Comparison of ENCODE assay signal across 42 mouse cellular contexts in genomic region chr7:140846676-140847075, GRCm38 (mm10). TPM values are rescaled to one million over a fixed set of nuclear protein-coding genes. Genes with fewer than 3 reads are reported as not detected.
"Had no signal": no experiment of that assay in that cellular context is flagged by ENCODE, and none has a peak within 500 bp of the region (broad histone marks: within the 10 kb centered on the region; RNA-seq: fewer than 3 reads in every experiment).

No protein-coding gene starts in this region.

- H3K4me1 ChIP-seq: heart, embryonic 10.5 days; liver, embryonic 12.5 days had no signal

- H3K27ac ChIP-seq: gastrocnemius, adult 2 months; heart, embryonic 10.5 days; hindbrain, embryonic 14.5 days; intestine, embryonic 15.5 days; kidney, embryonic 15.5 days; kidney, postnatal 0 days; limb, embryonic 13.5 days; limb, embryonic 15.5 days; liver, embryonic 12.5 days had no signal

- DNase-seq: gastrocnemius, postnatal 10 days; gastrocnemius, postnatal 25 days; heart, adult 18-20 months; heart, postnatal 10 days; heart, postnatal 4 days; kidney, adult 18-20 months; kidney, adult 8-10 months; kidney, postnatal 14 days; kidney, postnatal 36 days; layer of hippocampus, adult 9-11 months; layer of hippocampus, postnatal 36 days; left cerebral cortex, postnatal 4 days had no signal

- H3K9me3 ChIP-seq: heart, embryonic 10.5 days; heart, embryonic 12.5 days; intestine, embryonic 15.5 days; kidney, embryonic 15.5 days; limb, embryonic 13.5 days; limb, embryonic 15.5 days; liver, embryonic 12.5 days had no signal

- H3K4me2 ChIP-seq: heart, embryonic 12.5 days; hindbrain, embryonic 14.5 days; intestine, embryonic 15.5 days; kidney, embryonic 15.5 days; limb, embryonic 13.5 days; limb, embryonic 15.5 days; liver, embryonic 12.5 days had no signal

- H3K4me3 ChIP-seq: gastrocnemius, adult 2 months; heart, embryonic 10.5 days; heart, embryonic 12.5 days; intestine, embryonic 15.5 days; kidney, embryonic 15.5 days; limb, embryonic 13.5 days; limb, embryonic 15.5 days; liver, embryonic 12.5 days had no signal

- ATAC-seq: hindbrain, embryonic 16.5 days; inflammation-experienced regulatory T-cells, adult 6 months; intestine, embryonic 15.5 days; intestine, postnatal 0 days; liver, embryonic 12.5 days had no signal

- H3K9ac ChIP-seq: heart, embryonic 12.5 days; hindbrain, embryonic 14.5 days; intestine, embryonic 15.5 days; kidney, embryonic 15.5 days; limb, embryonic 13.5 days; limb, embryonic 15.5 days; liver, embryonic 12.5 days had no signal

RNA-seq across cellular contexts. Expression of gene Odf3, which starts 0.9 kb away (rescaled TPM):
- total RNA-seq: gastrocnemius, adult 2 months; gastrocnemius, postnatal 10 days; gastrocnemius, postnatal 25 days; gastrocnemius, postnatal 4 days; granulocyte monocyte progenitor cell, adult 5-6 weeks; heart, adult 18-20 months; heart, adult 8-10 months; heart, postnatal 10 days; heart, postnatal 25 days; heart, postnatal 4 days; layer of hippocampus, adult 18-20 months; layer of hippocampus, adult 8-10 months; layer of hippocampus, postnatal 14 days; layer of hippocampus, postnatal 36 days; left cerebral cortex, adult 18-20 months; left cerebral cortex, postnatal 10 days; left cerebral cortex, postnatal 25 days; left cerebral cortex, postnatal 4 days; liver, adult 2 months had no signal
- polyA plus RNA-seq: heart, embryonic 10.5 days; heart, embryonic 12.5 days; heart, embryonic 14.5 days; heart, embryonic 16.5 days; hindbrain, embryonic 11.5 days; hindbrain, embryonic 14.5 days; inflammation-experienced regulatory T-cells, adult 6 months; intestine, embryonic 15.5 days; intestine, postnatal 0 days; kidney, embryonic 15.5 days; kidney, postnatal 0 days; large intestine, adult 2 months; limb, embryonic 11.5 days; limb, embryonic 13.5 days; limb, embryonic 15.5 days; liver, adult 2 months had no signal

RNA-seq across cellular contexts. Expression of gene Scgb1c1, which starts 1.3 kb away (rescaled TPM):
- total RNA-seq: gastrocnemius, adult 2 months; gastrocnemius, postnatal 10 days; gastrocnemius, postnatal 25 days; gastrocnemius, postnatal 4 days; granulocyte monocyte progenitor cell, adult 5-6 weeks; layer of hippocampus, adult 18-20 months; layer of hippocampus, adult 8-10 months; layer of hippocampus, postnatal 14 days; layer of hippocampus, postnatal 36 days; left cerebral cortex, adult 18-20 months; left cerebral cortex, adult 8-10 months; left cerebral cortex, postnatal 10 days; left cerebral cortex, postnatal 25 days; left cerebral cortex, postnatal 4 days had no signal
- polyA plus RNA-seq: heart, embryonic 10.5 days; heart, embryonic 12.5 days; heart, embryonic 14.5 days; hindbrain, embryonic 11.5 days; hindbrain, embryonic 14.5 days; hindbrain, embryonic 16.5 days; inflammation-experienced regulatory T-cells, adult 6 months; intestine, embryonic 15.5 days; intestine, postnatal 0 days; kidney, embryonic 15.5 days; kidney, postnatal 0 days; large intestine, adult 2 months; limb, embryonic 11.5 days; limb, embryonic 13.5 days; limb, embryonic 15.5 days; liver, embryonic 12.5 days had no signal

RNA-seq across cellular contexts. Expression of gene Gm45785, which starts 9.5 kb away (rescaled TPM):
- total RNA-seq: gastrocnemius, adult 2 months; gastrocnemius, postnatal 10 days; gastrocnemius, postnatal 25 days; gastrocnemius, postnatal 4 days; granulocyte monocyte progenitor cell, adult 5-6 weeks; heart, adult 18-20 months; heart, adult 8-10 months; heart, postnatal 10 days; heart, postnatal 25 days; layer of hippocampus, postnatal 36 days had no signal
- polyA plus RNA-seq: heart, embryonic 10.5 days; heart, embryonic 12.5 days; heart, embryonic 14.5 days; heart, embryonic 16.5 days; hindbrain, embryonic 11.5 days; hindbrain, embryonic 14.5 days; hindbrain, embryonic 16.5 days; inflammation-experienced regulatory T-cells, adult 6 months; intestine, embryonic 15.5 days; intestine, postnatal 0 days; kidney, embryonic 15.5 days; large intestine, adult 2 months; limb, embryonic 11.5 days; limb, embryonic 13.5 days; limb, embryonic 15.5 days; liver, adult 2 months; liver, embryonic 12.5 days had no signal
